Mouse (Mus musculus) right cerebral cortex, postnatal 10 days (tissue): ENCODE data around the gene Pik3cb.

Experiments used
- DNase-seq, 2 experiments: peaks; one replicate each; pipeline ENCODE4 v3.0.0; 2021; ENCODE audit warnings: low spot score in 2 of 2

The Pik3cb gene

DNA sequence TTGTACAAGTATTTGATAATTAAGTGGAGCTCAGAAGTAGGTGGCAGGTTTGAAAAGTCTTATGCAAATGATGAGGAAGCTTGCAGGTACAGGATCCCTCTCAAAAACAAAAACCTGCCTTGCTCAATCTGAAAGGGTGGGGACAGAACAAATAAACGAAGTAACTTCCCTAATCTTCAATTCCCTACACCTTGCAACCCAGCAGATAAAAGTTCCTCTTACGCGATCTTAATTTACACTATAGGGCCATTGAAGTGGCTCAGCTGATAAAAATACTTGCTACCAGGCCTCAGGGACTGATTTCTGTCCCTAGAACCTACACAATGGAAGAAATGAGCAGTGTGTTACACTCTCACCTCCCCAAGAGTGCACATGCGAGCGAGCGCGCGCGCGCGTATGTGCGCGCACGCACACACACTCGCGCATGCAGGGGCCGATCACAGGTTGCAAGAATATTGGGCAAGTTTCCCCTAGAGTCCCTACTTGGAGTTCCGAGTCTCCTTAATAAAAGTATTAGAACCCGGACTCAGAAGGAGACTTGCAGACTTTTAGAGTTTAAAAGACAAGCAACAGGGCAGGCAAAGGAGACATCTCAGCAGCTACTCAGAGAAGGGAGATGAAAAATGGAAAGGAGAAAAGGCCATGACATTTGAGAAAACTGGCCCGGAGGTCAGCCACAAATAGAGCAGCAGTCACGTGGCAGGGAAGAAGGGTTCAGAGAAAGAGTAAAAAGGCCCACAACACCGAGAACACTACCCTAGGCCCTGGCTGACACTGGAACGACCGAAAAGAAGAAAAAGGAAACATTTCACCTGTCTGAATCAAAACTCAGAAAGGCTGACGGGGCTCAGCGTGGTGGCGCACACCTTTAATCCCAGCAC, 6.7 kb upstream of the Pik3cb start:
- DNase-seq, result no peak

DNA sequence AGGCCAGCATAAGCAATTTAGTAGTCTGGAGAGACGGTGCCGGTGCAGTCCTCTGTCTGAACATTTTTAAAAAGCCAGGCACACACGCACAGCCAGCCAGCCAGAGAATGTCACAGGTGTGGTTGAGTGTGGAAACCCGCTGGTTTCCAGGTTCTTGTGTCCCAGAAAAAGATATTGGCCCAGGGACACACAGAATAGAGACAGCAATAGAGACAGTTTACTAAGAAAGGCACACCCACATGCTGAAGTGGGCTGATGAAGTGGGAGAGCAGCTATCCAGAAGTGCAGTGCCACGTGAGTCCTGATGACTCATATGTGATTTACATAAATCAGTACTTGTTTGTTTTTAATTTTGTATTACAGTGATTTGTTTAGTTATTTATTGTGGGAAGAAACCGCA, 5.3 kb upstream of the Pik3cb start:
- DNase-seq, result no peak

DNA sequence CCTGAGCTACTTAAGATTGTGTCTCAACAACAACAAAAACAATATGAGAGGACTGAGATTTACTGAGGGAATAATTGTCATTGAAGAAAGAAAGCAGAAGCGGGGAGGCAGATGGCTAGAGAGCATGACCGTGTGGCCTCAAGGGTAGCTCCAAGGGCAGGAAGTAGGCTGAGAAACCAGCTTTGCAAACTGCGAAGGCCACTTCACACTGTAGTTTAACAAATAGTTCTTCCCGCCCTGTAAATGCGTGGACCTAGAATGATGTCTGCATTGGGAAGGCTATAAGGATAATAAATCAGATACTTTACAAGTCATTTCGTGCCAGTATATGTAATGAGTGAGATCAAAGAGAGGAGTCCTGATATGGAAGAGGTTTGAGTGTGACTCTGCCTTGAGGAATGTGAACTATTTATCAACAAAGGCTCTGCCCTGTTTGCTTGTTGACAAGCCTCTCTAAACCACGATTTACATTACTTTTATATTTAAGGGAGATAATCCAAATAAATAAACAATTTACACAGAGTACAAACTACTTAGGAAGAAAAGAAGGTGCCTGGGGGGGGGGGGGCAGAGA, 4.1 kb upstream of the Pik3cb start:
- no peak for DNase-seq

DNA sequence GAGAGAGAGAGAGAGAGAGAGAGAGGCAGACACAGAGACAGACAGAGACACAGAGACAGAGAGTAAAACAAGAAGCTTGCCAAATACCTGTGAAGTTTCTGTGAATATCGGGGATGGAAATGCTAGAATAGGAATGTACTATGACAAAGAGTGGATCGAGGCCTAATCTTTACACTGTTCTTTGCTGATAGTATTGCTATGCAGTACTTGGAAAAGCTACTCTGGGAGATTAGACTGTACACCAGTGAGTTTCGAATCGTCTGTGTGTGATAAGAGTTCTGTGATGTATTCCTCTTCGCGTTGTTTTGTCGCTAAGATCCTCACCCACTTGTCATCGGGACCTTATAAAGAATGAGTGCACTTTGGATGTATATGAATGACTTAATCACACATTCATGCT, 1.2 kb upstream of the Pik3cb start:
- no peak for DNase-seq

DNA sequence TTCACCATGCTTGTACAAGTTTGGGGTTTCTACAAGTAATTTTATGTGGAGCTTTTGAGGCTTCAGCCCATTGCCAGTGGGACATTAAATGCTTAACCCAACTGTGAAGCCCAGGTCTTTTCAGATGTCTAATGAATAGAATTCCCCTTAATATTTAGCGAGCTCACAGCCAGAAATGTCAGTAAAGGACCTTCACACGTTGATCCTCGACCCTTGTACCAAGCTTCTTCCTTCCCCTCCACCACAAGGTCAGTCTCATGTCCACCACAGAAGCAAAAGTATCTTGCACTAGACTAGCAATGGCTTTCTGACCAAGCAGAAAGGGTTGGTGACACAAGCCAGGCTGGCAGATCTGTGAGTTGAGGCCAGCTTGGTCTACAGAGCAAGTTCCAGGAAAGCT, 750 bp upstream of the Pik3cb start:
- no peak for DNase-seq

DNA sequence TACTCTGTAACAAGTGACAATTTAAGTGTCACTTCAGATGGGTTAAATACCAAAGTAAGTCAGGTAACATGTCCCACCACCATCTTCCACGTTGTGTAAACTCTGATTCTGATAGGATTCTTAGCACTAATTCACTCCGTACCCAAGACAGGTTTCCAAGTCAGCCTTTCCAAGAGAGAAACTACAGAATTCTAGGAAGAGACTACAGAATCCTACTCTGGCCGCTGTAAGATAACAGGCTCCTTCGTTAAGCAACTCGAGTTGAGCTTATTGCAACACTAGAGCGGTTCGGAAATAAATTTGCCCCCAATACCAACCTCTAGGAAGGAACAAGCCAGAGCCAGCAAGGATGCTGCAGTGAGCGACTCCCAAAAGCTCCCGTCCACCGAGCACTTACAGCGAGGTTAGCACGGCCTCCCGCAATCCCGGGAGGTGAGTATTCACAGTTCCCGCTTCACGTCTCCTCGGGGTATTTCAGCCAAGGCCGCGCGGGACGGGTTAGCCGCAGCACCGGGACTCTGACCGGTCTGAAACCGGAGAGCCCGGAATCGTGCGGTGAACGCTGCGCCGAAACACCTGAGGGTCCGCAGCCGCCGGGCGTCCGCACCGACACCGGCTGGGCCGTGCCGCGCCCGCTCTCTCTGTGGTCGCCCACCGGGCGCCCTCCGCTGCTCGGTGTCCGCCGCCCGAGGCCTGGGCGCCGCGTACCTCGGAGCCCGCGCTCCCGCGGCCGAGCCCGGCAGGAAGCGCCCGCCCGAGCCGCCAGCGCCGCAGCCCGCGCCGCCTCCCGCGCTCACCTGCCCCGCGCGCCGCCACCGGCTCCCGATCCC, 1.0 kb downstream of the Pik3cb start:
- DNase-seq, result peak; percentile 52 to 55

DNA sequence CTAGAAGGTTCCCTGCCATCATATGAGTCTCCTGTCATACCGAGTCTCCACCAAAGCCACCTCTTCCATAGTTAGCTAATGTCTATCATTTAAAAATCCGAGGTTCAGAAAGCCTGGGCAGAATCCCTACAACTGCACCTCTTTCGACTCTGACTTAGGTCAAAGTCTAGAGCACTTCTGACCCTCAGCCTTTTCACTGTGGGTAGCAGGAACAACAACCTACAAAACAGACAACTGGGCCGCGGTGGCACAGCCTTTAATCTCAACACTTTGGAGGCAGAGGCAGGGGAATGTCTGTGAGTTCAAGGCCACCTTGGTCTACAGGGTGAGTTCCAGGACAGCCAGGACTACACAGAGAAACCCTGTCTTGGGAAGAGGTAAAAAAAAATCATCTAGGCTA, 3.1 kb downstream of the Pik3cb start:
- DNase-seq, result no peak

DNA sequence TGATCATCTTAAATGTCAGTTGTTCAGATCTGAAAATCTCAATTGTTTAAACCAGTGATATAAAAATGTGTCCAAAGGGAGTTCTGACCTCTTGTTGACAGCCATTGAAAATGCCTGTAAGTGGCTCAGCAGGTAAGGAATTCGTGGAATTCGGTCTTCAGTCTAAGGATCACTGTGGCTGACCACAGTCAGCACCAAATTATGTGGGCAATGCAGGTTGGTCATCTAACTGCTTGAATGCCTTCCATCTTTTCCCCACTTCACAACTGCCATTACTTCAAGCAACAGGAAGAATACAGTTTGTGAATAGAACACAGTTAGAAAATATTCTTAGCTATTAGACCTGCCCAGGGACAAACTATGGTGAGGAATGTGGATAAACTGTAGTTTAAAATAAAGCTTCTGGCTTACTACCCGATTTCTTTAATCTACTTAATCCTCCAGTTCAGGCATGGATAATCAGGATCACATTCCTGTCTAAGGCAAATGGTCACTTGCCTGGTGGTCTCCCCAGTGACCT, 8.4 kb downstream of the Pik3cb start:
- no peak for DNase-seq

DNA sequence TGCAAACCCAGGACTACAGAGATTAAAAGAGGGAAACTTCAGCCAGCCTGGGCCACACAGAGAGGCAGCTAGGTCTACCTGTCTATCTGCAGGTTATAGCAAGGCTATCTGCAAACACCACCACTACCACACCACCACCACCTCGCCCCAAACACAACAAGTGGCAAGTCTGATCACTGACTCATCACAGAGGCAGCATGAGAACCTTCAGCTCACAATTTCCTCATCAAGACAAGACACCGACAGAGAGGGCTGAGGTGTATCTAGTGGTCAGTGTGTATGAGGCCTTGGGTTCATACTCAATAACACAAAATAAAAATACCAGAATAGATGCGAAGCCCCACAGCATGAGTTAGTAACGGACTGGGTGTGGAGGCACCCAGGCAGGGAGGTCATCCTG, 9.3 kb downstream of the Pik3cb start:
- no peak for DNase-seq

DNA sequence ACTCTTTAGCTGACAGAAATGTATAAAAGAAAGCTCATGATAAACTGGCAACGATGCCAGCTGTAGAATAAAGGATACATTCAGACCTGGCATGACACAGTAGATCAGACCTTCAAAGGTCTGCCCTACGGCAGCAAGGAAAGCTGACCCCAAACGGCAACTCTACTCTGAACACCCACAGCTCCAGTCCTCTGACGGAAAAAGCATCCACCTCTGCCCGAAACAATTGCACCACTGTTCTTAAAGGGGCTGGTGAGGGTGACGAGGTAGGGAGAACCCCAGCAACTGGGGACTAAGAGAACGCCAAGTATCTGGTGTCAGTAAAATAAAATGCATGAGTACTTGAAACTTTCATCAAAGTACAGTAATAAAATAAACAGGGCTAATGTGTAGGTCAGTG, 12.8 kb downstream of the Pik3cb start:
- no peak for DNase-seq

DNA sequence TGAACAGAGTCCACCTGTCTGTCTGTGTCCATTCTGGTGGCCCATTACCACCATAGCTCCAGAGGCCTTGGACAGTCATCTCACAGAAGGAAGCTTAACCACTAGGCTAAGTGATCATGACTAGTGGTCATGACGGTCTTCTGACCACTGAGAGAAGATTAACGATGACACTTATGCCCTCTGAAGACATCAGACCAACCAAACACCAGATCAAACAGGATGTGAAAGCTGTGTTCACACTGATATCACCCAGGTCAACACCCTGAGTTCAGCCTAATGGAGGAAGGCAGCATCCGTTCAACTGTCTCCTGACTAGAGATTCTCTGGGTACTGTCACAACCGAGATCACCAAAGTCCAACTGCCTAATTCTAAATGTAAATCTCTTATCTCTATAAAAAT, 17.7 kb downstream of the Pik3cb start:
- no peak for DNase-seq

DNA sequence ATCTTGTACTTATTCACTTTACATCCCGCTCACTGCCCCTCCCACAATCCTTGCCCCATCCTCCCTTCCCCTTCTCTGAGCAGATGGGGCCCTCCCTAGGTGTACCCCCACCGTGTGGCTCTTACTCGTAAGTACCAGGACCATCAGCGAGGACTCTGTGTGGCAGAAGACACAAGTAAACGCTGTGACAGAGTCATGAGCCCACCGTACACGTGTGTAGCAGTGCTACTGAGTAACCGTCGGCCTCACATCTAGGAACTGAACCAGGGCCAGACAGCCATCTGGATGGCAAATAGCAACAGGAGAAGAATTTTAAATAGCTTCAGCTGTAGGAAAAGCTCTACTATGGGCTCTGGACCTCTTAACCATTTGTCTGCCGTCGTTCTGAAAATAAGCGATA, 28.0 kb downstream of the Pik3cb start:
- peak; percentile 70 to 75 for DNase-seq

DNA sequence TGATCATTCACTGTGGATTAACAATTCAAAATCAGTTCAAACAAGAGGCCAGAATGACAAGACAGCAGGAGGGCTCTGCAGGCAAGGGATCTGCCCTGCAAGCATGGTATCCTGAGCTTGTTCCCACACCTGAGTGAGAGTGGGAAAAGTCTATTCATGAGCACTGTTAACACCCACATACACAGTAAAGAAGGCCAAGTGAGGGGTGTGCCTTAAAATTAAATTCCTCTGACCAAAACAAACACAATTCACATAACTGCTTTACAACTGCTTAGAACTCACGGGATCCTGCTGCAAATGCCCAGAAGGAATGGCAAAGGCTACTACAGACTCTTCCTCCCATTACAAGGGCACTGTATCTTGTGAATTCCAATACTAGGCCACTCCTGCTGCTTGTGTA, 29.3 kb downstream of the Pik3cb start:
- no peak for DNase-seq

DNA sequence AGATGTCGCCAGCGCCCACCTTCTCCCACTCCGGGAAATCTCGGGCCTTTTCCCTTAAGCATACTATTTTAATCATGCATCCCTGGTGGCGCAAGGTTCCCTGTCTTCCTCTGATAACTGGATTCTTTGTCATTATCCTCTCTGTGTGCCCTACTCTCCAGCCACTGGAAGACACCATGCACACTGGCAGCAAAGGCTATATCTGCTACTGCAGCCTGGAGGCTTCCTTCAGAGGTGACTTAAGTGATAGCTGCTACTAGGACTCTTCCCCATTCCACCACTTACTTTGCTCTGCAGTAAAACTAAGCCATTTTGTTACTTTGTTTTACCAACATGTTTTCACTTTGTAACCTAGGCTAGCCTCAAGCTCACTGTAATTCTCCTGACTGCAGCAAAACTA, 30.2 kb downstream of the Pik3cb start:
- DNase-seq, result no peak

DNA sequence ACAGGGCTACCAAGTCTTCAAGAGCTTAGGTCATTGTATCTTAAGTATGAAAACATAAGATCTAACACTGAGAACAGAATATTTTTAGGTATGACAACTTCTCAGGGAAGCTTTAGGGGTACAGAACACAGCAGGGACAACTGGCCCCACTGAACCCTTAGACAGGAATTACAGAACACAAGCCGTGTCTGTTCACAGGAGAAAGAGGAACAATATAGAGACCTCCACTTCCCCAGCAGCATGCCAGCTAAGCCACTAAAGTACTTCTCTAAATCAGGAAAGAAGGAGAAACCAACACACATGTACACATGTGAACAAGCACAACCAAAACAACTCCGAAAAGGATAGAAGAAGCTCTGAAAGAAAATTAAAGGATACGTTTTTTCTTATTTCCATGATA, 30.8 kb downstream of the Pik3cb start:
- no peak for DNase-seq

DNA sequence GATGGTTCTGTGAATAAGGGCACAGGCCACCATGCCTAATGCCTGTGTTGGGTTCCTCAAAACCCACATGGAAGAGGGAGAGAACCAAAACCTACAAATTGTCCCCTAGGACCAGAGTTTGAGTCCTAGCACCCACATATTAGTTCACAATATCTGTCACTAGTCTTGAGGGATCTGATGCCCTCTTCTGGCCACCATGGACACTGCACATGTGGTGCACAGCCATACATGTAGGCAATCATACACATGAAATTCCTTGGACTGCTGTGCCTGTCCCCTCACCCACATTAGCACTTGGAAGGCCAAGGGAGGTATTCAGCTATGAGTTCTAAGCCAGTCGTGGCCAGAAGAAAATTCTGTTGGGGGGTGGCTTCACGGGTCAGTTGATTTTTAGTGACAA, 36.0 kb downstream of the Pik3cb start:
- no peak for DNase-seq

DNA sequence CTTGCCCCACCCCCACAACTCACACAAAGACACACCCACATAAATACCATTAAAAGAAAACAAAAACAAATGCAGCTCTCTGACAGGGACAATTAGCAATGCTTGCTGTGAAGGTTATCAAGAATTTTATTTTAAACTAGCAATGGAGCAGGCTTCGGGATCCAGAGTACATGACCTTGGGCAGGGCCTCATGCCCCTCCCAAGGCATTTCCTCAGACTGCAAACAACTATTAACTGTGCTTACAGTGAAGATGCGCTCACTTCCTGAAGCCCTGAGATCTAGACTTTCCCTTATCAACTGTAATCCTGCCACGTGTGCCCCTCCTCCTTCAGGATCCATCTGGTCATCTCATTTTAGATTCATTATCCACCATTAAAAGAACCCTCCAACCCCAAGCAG, 36.6 kb downstream of the Pik3cb start:
- no peak for DNase-seq

DNA sequence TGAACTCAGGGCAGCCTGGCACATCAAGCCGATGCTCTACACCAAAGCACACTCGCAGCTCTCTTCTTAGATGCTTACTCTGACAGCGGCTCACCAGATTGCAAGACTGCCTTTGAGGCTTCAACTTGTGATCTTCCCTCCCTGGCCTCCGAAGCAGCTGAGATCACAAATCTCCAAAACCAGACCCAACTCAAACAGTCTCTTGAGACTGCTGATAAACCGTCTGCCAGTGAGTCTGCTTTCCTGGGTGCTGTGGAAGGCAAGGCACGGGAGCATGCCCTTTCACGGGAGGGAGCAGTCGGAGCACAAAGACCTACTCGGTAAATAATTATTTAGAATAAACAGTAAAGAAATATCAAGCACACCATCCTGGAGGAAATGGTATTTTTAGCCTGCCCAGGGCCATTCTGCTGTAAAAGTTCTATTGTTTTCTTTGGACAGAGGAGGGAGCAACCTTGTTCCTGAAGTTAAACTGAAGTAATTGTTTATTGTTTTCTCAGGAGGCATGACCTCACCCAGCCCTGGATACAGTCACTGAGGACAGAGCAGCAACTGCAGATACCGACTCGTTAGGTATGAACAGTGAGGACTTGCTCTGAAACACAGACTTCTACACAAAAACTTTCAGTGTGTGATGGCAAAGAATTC, 41.8 kb downstream of the Pik3cb start:
- no peak for DNase-seq

DNA sequence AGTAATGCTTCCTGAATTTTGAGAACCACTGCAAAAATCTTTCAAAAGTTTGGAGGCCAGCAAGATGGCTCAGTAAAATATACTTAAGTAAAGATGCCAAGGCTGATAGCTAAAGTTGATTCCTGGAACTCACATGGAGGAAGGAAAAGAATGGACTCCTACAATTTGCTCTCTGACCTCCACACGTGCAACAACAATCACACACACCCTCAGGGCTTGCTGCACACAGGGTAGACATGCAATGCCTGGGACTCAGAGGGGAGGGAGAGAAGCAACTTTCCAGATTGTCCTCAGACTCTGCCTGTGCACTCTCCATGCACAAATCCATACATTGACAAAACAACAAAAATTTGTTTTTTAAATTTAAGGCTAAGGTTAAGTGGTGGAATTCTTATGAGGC, 42.8 kb downstream of the Pik3cb start:
- DNase-seq, result no peak

DNA sequence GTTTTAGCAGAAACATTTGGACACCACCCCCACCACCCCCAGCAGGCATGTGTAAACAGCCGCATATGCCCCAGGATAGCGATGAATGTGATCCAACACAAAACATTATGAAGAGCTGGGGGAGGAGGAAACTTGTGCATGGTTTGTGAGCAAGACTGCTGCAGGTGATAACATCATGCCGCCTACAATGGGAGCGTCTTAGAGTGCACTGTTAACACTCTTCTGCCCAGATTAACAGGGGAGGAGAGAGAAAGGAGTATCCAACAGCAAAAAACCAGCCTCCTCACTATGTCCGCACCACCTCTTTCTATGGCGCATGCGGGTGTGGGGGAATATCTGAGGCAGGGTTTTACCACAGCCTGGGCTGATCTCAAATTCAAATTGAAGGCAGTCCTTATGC, 45.2 kb downstream of the Pik3cb start:
- DNase-seq, result no peak

DNA sequence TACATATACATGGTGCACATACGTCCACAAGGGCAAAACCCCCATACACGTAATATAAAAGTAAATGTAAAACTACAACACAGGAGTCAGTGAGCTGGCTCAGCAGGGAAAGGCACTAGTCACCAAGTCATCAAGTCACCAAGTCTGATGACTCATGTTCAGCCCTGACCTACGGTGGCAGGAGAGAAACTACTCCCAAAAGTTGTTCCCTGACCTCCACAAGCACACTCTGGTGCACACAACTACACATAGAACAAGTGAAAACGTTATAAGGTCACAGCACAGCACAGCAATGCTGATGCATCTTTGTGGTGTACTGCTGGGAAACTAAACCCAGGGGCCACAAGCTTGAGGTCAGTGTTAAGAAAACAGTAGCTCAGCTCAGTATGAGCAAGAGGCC, 49.9 kb downstream of the Pik3cb start:
- no peak for DNase-seq

DNA sequence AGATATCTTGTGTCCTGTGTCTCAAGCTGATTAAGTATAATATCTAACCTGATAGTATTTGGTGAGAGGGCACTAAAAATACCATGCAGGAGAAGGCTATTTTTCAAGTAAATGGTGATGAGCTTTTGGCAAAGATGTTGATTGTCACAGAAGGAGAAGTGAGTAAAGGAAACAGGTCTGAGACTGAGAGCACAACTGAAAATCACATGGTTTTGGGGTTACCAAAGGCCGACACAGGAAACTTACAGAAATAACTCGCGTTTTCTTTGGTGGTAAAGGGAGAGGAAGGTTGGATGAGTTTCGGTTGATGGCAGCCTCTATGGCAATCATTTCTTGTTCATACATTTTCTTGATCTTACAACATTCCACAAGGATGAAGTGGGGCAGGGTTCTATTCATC, 50.5 kb downstream of the Pik3cb start:
- no peak for DNase-seq
